Mouse (Mus musculus): ENCODE data around the gene Gm49450. TPM values are rescaled to one million over a fixed set of nuclear protein-coding genes. Genes with fewer than 3 reads are reported as not detected.

The Gm49450 gene
- polyA plus RNA-seq, 1 experiment: 0.35 TPM

DNA sequence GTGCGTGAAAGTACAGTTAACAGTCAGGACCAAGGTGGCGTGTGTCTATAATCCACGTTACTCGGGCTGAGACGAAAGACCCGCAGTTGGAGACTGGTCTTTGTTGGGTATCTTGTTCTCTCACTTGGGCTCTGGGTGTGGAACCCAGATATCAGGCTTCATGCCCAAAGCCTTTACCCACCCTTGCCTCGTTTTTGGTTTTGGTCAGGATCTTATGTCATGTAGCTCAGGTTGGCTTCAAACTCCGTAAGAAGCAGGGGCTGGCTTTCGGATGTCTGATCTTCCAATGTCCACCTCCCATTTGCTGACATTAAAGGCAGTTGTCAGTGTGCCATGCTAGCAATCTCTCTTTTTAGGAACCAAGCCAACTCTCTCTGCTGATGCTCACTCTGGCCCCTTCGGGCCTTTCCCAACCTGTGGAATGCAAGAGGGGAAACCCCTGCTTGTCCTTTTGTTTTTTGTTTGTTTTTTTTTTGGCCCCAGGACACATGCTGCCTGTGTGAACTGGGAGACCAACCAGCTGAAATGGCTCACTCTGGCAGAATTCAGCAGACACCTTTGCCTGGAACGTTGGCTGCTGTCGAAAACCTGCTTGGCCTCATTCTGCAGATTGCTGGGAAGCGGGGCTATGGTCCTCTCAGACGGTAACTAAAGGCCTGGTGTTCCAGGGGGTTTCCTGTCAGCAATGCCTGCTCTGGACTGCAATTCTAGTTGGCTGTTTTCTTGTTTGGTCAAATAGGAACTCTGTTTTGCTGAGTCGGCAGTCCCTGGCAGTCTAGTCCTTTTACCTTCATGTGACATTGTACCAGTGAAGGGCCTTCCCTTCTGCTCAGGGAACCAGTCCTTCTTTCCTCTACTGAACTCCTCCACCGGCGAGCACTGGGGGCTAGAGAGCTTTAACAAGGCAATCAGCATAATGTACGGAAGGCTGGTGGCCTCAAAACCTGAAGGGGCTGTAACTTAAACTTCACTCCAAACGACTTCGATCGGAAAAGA lies 23.7 kb upstream of the Gm49450 start:
- no peak overlapping the region for H3K4me3 ChIP-seq (ENCODE audit: insufficient read depth, low read length)
- TF ChIP-seq POLR2A (IDR thresholded peaks at IDR 0.05; ENCODE audit: extremely low read depth, insufficient read depth, low read length) (no peak), CTCF (IDR thresholded peaks at IDR 0.05; ENCODE audit: extremely low read depth, insufficient read depth, low read length) (no peak)
- peak overlapping the region; percentile 79 for H3K27ac ChIP-seq (ENCODE audit: insufficient read depth, low read length)
- H3K4me1 ChIP-seq (ENCODE audit: control insufficient read depth, insufficient read depth, low read length): peaks cover 11% of the 10 kb centered on the region

DNA sequence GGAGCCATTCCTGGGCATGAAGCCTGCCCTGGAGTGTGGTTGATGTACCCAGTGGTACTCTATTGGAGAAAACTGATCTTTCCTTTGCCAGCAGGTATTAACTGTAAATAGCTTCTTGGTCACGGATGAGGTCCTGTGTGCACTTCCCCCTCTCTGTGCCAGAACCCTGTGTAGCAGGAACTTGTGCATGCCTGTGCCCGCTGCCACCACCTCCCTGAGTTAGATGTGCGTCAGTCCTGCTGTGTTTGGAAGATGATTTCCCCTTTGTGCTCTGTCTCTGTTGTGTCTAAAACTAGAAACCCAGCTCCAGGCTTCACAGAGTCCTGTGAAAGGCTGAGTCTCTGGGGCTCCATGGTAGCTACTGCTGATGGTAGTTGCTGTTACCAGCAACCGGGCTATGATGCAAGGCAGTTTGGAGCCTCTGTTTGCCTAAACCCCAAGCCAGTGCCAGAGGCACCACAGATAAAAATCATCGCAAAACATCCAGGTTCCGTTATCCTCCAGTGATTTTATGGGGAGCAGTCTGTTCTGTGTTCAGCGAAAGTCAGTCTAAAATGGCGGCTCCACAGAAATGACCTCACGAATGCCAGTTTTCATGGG lies 19.8 kb upstream of the Gm49450 start:
- H3K4me1 ChIP-seq (ENCODE audit: control insufficient read depth, insufficient read depth, low read length): peaks cover 25% of the 10 kb centered on the region
- TF ChIP-seq POLR2A (IDR thresholded peaks at IDR 0.05; ENCODE audit: extremely low read depth, insufficient read depth, low read length) (no peak), CTCF (IDR thresholded peaks at IDR 0.05; ENCODE audit: extremely low read depth, insufficient read depth, low read length) (no peak)
- H3K4me3 ChIP-seq (ENCODE audit: insufficient read depth, low read length): no peak overlapping the region

DNA sequence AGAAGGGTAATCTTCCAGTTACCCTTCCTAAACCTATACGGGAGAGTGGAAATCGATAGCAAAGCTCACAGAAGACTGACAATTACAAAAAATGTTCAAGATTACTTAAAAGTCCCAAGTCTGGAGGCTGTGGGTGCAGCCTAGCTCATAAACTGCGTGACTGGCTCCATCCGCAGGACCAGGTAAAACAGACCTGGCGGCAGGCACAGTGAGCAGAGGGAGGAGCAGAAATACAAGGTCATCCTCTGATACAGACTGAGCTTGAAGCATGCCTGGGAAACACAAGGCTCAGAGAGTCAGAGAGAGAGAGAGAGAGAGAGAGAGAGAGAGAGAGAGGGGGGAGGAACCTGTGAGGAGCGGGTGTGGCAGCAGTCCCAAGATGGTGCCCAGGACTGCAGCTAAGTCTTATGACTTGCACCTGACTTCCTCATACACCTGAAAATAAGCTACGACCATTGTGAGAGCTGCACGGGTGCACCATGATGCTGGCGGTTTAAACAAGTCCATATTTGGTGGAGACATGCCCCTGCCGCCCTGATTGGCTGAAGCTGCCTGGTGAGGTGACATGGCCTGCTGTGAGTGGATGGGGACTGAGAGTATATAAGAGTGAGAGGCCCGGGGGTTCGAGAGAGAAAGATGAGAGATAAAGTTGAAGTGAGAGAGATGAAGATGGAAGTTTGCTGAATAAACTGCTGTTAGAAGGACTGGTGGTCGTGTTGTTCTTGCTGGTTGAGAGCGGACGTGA lies 18.4 kb upstream of the Gm49450 start:
- TF ChIP-seq POLR2A (IDR thresholded peaks at IDR 0.05; ENCODE audit: extremely low read depth, insufficient read depth, low read length): peak; percentile 15; the same call in 1 of the 2 replicates
- Histone ChIP-seq H3K27ac (ENCODE audit: insufficient read depth, low read length) (peak overlapping the region; percentile 95), H3K4me1 (ENCODE audit: control insufficient read depth, insufficient read depth, low read length) (peaks cover 16% of the 10 kb centered on the region), H3K4me3 (ENCODE audit: insufficient read depth, low read length) (peak overlapping the region; percentile 10; the same call in 1 of the 2 replicates)

More for the DNA sequence above, 19.8 kb upstream of the Gm49450 start:
- H3K27ac ChIP-seq (ENCODE audit: insufficient read depth, low read length): peak overlapping the region; percentile 29; the same call in 1 of the 2 replicates

DNA sequence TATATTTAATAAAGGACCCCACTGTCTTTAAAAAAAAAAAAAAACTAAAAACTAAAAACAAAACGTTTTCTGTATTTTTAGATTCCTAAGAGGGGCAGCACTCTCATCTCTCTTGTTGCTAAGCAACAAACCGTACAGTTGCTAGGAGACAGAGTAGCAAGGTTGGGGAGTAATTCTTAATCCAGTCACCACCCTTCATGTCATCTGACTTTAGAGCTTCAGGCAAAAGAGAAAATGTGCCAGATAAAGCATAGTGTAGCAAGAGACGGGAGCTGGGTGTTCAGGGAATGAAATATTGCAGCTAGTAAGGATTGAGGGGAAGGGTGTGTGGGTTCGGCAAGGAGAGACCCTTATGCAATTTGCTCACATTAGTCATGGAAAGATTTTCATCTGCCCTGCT lies 17.8 kb upstream of the Gm49450 start:
- TF ChIP-seq CTCF (IDR thresholded peaks at IDR 0.05; ENCODE audit: extremely low read depth, insufficient read depth, low read length): no peak
- peak; percentile 85 for TF ChIP-seq POLR2A (IDR thresholded peaks at IDR 0.05; ENCODE audit: extremely low read depth, insufficient read depth, low read length)

DNA sequence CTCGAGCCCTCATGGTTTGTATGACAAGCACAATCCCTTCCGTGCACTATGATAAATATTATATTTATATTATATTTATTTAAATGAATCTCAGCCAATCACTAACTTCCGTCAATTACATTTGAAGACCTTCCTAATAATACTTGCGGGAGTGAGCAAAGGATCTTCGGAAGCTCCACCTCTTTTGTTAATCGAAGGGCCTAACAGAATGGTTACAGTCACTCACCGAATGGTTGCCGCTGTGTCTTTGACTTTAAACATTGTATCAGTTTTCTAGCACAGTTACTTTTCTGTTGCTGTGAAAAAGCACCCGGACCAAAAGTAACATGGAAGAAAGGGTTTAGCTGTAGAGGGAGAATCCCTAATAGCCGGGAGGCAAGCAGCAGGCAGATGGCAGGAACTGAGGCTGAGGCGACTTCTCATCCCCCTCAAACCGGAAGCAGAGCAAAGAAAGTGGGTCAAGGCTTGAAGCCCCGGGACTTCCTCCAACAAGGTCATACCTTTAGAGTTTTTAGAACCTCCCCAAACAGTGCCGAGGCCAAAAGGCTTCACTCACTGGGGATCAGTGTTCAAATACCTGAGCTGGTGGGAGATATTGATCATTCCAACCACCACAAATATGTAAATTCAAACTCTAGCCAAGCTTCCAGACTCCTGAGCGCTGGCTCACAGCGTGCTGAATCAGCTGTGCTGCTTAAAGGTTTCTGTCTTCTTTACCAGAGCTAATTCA lies 16.2 kb upstream of the Gm49450 start:
- Histone ChIP-seq H3K27ac (ENCODE audit: insufficient read depth, low read length) (peak overlapping the region; percentile 75), H3K4me3 (ENCODE audit: insufficient read depth, low read length) (no peak overlapping the region), H3K4me1 (ENCODE audit: control insufficient read depth, insufficient read depth, low read length) (peaks cover 16% of the 10 kb centered on the region)
- TF ChIP-seq CTCF (IDR thresholded peaks at IDR 0.05; ENCODE audit: extremely low read depth, insufficient read depth, low read length) (no peak), POLR2A (IDR thresholded peaks at IDR 0.05; ENCODE audit: extremely low read depth, insufficient read depth, low read length) (no peak)

More for the DNA sequence above, 17.8 kb upstream of the Gm49450 start:
- peak overlapping the region; percentile 95 for H3K27ac ChIP-seq (ENCODE audit: insufficient read depth, low read length)
- peak overlapping the region; percentile 10; the same call in 1 of the 2 replicates for H3K4me3 ChIP-seq (ENCODE audit: insufficient read depth, low read length)
- H3K4me1 ChIP-seq (ENCODE audit: control insufficient read depth, insufficient read depth, low read length): peaks cover 16% of the 10 kb centered on the region

DNA sequence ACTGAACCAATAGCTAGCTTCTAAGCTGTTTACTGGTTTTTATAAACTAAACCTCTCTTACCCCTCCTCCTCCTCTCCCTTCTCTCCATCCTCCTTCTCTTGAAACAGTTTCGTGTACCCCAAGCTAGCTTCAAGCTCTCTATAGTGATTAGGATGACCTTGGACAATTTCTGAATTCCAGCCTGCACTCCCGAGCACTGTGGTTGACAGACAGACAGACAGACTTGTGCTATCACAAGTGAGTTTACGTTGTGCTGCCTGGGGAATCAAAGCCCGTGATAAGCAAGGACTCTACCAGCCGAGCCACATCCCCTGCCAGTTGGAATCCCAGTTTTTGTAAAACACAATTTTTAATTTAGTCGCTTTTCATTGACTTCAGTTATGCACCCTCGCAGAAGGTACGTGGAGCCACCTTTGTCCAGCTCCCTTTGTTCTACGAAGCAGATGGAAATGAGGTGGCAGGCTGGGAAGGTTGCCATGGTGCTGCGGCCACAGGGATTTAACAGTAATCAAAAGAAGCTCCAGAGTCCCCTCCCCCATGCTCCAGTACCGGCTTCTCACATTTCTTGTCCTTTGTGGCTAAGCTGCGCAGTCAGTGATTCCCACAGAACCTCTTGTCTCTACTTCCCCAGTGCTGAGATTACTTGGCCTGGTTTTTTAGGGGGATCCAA lies 15.5 kb upstream of the Gm49450 start:
- TF ChIP-seq POLR2A (IDR thresholded peaks at IDR 0.05; ENCODE audit: extremely low read depth, insufficient read depth, low read length) (no peak), CTCF (IDR thresholded peaks at IDR 0.05; ENCODE audit: extremely low read depth, insufficient read depth, low read length) (no peak)
- Histone ChIP-seq H3K27ac (ENCODE audit: insufficient read depth, low read length) (peak overlapping the region; percentile 45; the same call in 1 of the 2 replicates), H3K4me3 (ENCODE audit: insufficient read depth, low read length) (no peak overlapping the region), H3K4me1 (ENCODE audit: control insufficient read depth, insufficient read depth, low read length) (peaks cover 16% of the 10 kb centered on the region)

DNA sequence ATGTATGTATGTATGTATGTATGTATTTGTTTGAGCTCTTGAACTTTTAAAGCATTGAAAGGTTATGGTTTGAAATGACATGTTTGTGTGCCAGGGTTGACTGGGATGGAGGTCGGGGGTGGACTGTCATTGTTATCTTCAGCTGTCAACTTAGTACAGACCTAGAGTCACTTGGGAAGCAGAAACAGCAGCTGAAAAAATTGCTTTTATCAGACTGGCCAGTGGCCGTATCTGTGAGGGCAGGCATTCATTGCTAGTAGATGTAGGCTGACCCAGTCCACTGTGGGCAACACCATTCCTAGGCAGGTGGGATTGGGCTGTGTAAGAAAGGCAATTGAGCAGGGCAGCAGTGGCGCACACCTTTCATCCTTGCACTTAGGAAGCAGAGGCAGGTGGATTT lies 6.2 kb upstream of the Gm49450 start:
- no peaks in the 10 kb centered on the region; the same call in 1 of the 2 replicates for H3K4me1 ChIP-seq (ENCODE audit: control insufficient read depth, insufficient read depth, low read length)
- H3K4me3 ChIP-seq (ENCODE audit: insufficient read depth, low read length): no peak overlapping the region
- no peak for TF ChIP-seq POLR2A (IDR thresholded peaks at IDR 0.05; ENCODE audit: extremely low read depth, insufficient read depth, low read length)
- no peak for TF ChIP-seq CTCF (IDR thresholded peaks at IDR 0.05; ENCODE audit: extremely low read depth, insufficient read depth, low read length)
- H3K27ac ChIP-seq (ENCODE audit: insufficient read depth, low read length): no peak overlapping the region

DNA sequence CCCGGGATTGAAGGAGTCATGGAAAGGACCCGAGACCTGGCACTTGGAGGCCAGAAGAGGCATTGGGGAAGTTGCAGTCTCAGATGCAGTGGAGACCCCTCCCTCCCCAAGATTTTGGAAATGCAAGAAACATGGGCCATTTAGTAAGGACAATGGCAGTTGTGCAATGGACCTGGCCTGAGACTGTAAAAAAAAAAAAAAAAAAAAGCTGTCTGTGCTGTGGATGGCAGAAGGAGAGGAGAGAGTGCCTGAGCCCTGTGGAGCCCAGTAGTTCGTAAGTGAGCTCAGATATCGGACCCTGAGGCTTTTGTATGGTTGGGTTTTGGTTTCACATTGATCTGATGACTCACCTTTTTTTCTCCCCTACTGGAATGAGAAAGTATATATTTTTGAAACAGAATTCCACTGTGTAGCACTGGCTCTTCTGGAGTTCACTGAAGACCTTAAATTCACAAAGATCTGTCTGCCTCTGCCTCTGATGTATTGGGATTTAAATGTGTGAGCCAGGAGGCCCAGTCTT lies 5.6 kb upstream of the Gm49450 start:
- H3K4me3 ChIP-seq (ENCODE audit: insufficient read depth, low read length): no peak overlapping the region
- TF ChIP-seq CTCF (IDR thresholded peaks at IDR 0.05; ENCODE audit: extremely low read depth, insufficient read depth, low read length) (no peak), POLR2A (IDR thresholded peaks at IDR 0.05; ENCODE audit: extremely low read depth, insufficient read depth, low read length) (no peak)
- H3K27ac ChIP-seq (ENCODE audit: insufficient read depth, low read length): no peak overlapping the region
- H3K4me1 ChIP-seq (ENCODE audit: control insufficient read depth, insufficient read depth, low read length): peaks cover 1% of the 10 kb centered on the region; the same call in 1 of the 2 replicates
